Mouse (Mus musculus): ENCODE measurements around the gene Smg5. TPM values are rescaled to one million over a fixed set of nuclear protein-coding genes. Genes with fewer than 3 reads are reported as not detected.

Smg5 gene
- polyA plus RNA-seq, 1 experiment from 2014 or later: 34.3 TPM

DNA sequence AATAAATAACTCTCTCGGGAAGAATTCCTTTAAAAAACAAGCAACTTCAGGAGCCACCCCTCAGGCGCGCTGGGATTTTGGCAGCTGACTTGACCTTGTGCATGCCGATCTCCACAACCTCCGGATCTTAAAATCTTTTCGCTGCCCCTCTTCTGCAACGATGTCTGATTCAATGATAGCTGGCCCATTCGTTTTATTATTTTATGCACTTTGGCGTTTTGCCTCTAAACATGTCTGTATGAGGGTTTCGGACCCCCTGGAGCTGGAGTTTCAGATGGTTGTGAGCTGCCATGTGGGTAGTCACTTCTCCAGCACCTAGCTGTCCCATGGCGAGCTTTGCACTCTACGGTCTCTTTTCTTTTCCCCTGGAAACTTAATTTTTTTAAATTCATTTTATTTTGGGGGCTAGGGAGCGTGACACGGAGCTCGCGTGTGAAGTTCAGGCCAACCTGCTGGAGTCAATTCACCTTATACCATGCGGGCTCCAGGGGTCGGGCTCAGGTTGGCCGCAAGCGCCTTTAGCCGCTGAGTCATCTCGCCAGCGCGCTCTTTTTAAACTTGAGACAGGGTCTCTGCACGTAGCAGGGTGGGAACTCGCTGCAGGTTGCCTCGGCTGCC, 515 bp upstream of the Smg5 start:
- Histone ChIP-seq H3K9me3 (ENCODE audit: control insufficient read depth, low read length) (no peaks in the 10 kb centered on the region), H3K36me3 (ENCODE audit: control insufficient read depth, insufficient read depth, low read length) (peaks cover under 1% of the 10 kb centered on the region; the same call in 1 of the 2 replicates), H3K27me3 (ENCODE audit: control insufficient read depth, insufficient read depth, low read length) (no peaks in the 10 kb centered on the region), H3K4me2 (ENCODE audit: low read length) (peak overlapping the region; percentile 87), H3K4me3 (ENCODE audit: control insufficient read depth in 1 of 2, insufficient read depth in 1 of 2, low read depth in 1 of 2, low read length in 2 of 2) (peak overlapping the region; percentile 82 to 93), H3K27ac (replicated peaks in 1 of 2; ENCODE audit: control insufficient read depth in 1 of 2, insufficient read depth in 1 of 2, low read depth in 2 of 2, low read length in 2 of 2) (peak overlapping the region; percentile 96 to 97), H3K9ac (ENCODE audit: low read length) (peak overlapping the region; percentile 93), H3K4me1 (ENCODE audit: control insufficient read depth in 2 of 2, insufficient read depth in 2 of 2, low read length in 2 of 2) (peaks cover 11 to 26% of the 10 kb centered on the region in 2 experiments)
- ATAC-seq (ENCODE audit: insufficient number of reproducible peaks, insufficient read depth, low FRiP score, low read depth): peak; percentile 37
- WGBS: under 1% methylated on average over 27 of the region's 27 CpGs

- peaks cover 11 to 26% of the 10 kb centered on the region in 2 experiments for H3K4me1 ChIP-seq (ENCODE audit: control insufficient read depth in 2 of 2, insufficient read depth in 2 of 2, low read length in 2 of 2)
- peak overlapping the region; percentile 49 for H3K9ac ChIP-seq (ENCODE audit: low read length)
- peaks cover 19% of the 10 kb centered on the region for H3K36me3 ChIP-seq (ENCODE audit: control insufficient read depth, insufficient read depth, low read length)
- H3K27me3 ChIP-seq (ENCODE audit: control insufficient read depth, insufficient read depth, low read length): no peaks in the 10 kb centered on the region
- H3K4me2 ChIP-seq (ENCODE audit: low read length): peak overlapping the region; percentile 62
- no peak for ATAC-seq (ENCODE audit: insufficient number of reproducible peaks, insufficient read depth, low FRiP score, low read depth)
- WGBS: 52% methylated on average over 11 of the region's 11 CpGs
- peak overlapping the region; percentile 64 to 96 for H3K27ac ChIP-seq (replicated peaks in 1 of 2; ENCODE audit: control insufficient read depth in 1 of 2, insufficient read depth in 1 of 2, low read depth in 2 of 2, low read length in 2 of 2)
- no peaks in the 10 kb centered on the region for H3K9me3 ChIP-seq (ENCODE audit: control insufficient read depth, low read length)
- H3K4me3 ChIP-seq (ENCODE audit: control insufficient read depth in 1 of 2, insufficient read depth in 1 of 2, low read depth in 1 of 2, low read length in 2 of 2): peak overlapping the region; percentile 4 to 82; a peak in 3 of 4 replicates
Measured at GRCm38 (mm10) chr3:88337367-88338020, 1.4 kb downstream of the Smg5 start.

DNA sequence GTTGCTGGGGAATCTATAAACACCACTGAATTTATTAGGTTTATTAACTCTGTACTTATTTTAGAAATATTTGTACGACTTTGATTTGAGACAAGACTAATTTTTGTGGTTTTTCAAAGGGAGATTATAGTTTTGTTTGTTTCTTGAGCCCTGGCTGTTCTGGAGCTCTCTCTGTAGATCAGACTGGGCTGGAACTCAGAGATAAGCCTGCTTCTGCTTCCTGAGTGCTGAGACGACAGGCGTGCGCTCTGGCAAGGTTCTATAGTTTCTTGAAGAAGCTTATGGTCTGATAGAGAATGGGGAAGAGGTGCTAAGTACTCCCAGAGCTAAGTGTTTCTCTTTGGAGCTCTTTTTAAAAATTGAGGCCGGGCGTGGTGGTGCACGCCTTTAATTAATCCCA, 2.3 kb downstream of the Smg5 start:
- H3K27ac ChIP-seq (replicated peaks in 1 of 2; ENCODE audit: control insufficient read depth in 1 of 2, insufficient read depth in 1 of 2, low read depth in 2 of 2, low read length in 2 of 2): no peak overlapping the region
- H3K36me3 ChIP-seq (ENCODE audit: control insufficient read depth, insufficient read depth, low read length): peaks cover 27% of the 10 kb centered on the region
- no peaks in the 10 kb centered on the region for H3K9me3 ChIP-seq (ENCODE audit: control insufficient read depth, low read length)
- H3K27me3 ChIP-seq (ENCODE audit: control insufficient read depth, insufficient read depth, low read length): no peaks in the 10 kb centered on the region
- peaks cover 11 to 26% of the 10 kb centered on the region in 2 experiments for H3K4me1 ChIP-seq (ENCODE audit: control insufficient read depth in 2 of 2, insufficient read depth in 2 of 2, low read length in 2 of 2)
- H3K9ac ChIP-seq (ENCODE audit: low read length): no peak overlapping the region
- no peak for ATAC-seq (ENCODE audit: insufficient number of reproducible peaks, insufficient read depth, low FRiP score, low read depth)
- no peak overlapping the region for H3K4me3 ChIP-seq (ENCODE audit: control insufficient read depth in 1 of 2, insufficient read depth in 1 of 2, low read depth in 1 of 2, low read length in 2 of 2)
- 76% methylated on average over 7 of the region's 7 CpGs for WGBS
- no peak overlapping the region for H3K4me2 ChIP-seq (ENCODE audit: low read length)

GRCm38 (mm10) chr3:88339006-88339405, 2.9 kb downstream of the Smg5 start:
- Histone ChIP-seq H3K4me3 (ENCODE audit: control insufficient read depth in 1 of 2, insufficient read depth in 1 of 2, low read depth in 1 of 2, low read length in 2 of 2) (no peak overlapping the region), H3K4me1 (ENCODE audit: control insufficient read depth in 2 of 2, insufficient read depth in 2 of 2, low read length in 2 of 2) (peaks cover 11 to 26% of the 10 kb centered on the region in 2 experiments), H3K4me2 (ENCODE audit: low read length) (peak overlapping the region; percentile 4; the same call in 1 of the 2 replicates), H3K9ac (ENCODE audit: low read length) (0 out of 2 replicates have a peak overlapping the region, but pooled peaks have one; percentile 42), H3K9me3 (ENCODE audit: control insufficient read depth, low read length) (no peaks in the 10 kb centered on the region), H3K27ac (replicated peaks in 1 of 2; ENCODE audit: control insufficient read depth in 1 of 2, insufficient read depth in 1 of 2, low read depth in 2 of 2, low read length in 2 of 2) (no peak overlapping the region), H3K27me3 (ENCODE audit: control insufficient read depth, insufficient read depth, low read length) (no peaks in the 10 kb centered on the region), H3K36me3 (ENCODE audit: control insufficient read depth, insufficient read depth, low read length) (peaks cover 34% of the 10 kb centered on the region)
- 63% methylated on average over 3 of the region's 3 CpGs for WGBS
- no peak for ATAC-seq (ENCODE audit: insufficient number of reproducible peaks, insufficient read depth, low FRiP score, low read depth)

GRCm38 (mm10) chr3:88350732-88351131, 14.7 kb downstream of the Smg5 start:
- H3K4me1 ChIP-seq (ENCODE audit: control insufficient read depth in 2 of 2, insufficient read depth in 2 of 2, low read length in 2 of 2): no peaks in the 10 kb centered on the region
- H3K27ac ChIP-seq (replicated peaks in 1 of 2; ENCODE audit: control insufficient read depth in 1 of 2, insufficient read depth in 1 of 2, low read depth in 2 of 2, low read length in 2 of 2): no peak overlapping the region
- H3K9ac ChIP-seq (ENCODE audit: low read length): no peak overlapping the region
- no peaks in the 10 kb centered on the region for H3K9me3 ChIP-seq (ENCODE audit: control insufficient read depth, low read length)
- no peak overlapping the region for H3K4me3 ChIP-seq (ENCODE audit: control insufficient read depth in 1 of 2, insufficient read depth in 1 of 2, low read depth in 1 of 2, low read length in 2 of 2)
- no peaks in the 10 kb centered on the region for H3K27me3 ChIP-seq (ENCODE audit: control insufficient read depth, insufficient read depth, low read length)
- H3K4me2 ChIP-seq (ENCODE audit: low read length): no peak overlapping the region
- WGBS: 62% methylated on average over 13 of the region's 13 CpGs
- no peak for ATAC-seq (ENCODE audit: insufficient number of reproducible peaks, insufficient read depth, low FRiP score, low read depth)
- peaks cover 100% of the 10 kb centered on the region for H3K36me3 ChIP-seq (ENCODE audit: control insufficient read depth, insufficient read depth, low read length)

DNA sequence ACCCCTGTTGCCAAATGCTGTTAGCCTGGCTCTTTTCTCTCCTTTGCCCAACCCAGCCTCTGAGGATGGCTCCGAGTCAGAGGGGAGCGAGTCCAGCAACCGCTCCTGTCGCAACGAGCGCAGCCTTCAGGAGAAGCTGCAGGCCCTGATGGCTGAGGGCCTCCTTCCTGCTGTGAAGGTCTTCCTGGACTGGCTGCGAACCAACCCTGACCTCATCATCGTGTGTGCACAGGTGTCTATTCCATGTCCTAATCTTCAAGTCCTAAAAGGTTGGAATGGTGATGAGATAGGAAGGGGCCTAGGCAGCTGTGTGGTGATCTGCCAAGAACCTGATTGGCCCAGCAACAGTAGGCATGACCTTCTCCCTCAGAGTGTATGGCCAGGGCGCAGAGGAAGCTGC, 16.8 kb downstream of the Smg5 start:
- no peaks in the 10 kb centered on the region for H3K4me1 ChIP-seq (ENCODE audit: control insufficient read depth in 2 of 2, insufficient read depth in 2 of 2, low read length in 2 of 2)
- H3K9me3 ChIP-seq (ENCODE audit: control insufficient read depth, low read length): no peaks in the 10 kb centered on the region
- H3K27ac ChIP-seq (replicated peaks in 1 of 2; ENCODE audit: control insufficient read depth in 1 of 2, insufficient read depth in 1 of 2, low read depth in 2 of 2, low read length in 2 of 2): no peak overlapping the region
- H3K36me3 ChIP-seq (ENCODE audit: control insufficient read depth, insufficient read depth, low read length): peaks cover 100% of the 10 kb centered on the region
- no peak for ATAC-seq (ENCODE audit: insufficient number of reproducible peaks, insufficient read depth, low FRiP score, low read depth)
- H3K4me2 ChIP-seq (ENCODE audit: low read length): no peak overlapping the region
- no peak overlapping the region for H3K4me3 ChIP-seq (ENCODE audit: control insufficient read depth in 1 of 2, insufficient read depth in 1 of 2, low read depth in 1 of 2, low read length in 2 of 2)
- H3K9ac ChIP-seq (ENCODE audit: low read length): no peak overlapping the region
- 91% methylated on average over 9 of the region's 9 CpGs for WGBS
- H3K27me3 ChIP-seq (ENCODE audit: control insufficient read depth, insufficient read depth, low read length): no peaks in the 10 kb centered on the region

GRCm38 (mm10) chr3:88354396-88355165, 18.5 kb downstream of the Smg5 start:
- no peak overlapping the region for H3K9ac ChIP-seq (ENCODE audit: low read length)
- peaks cover 2 to 5% of the 10 kb centered on the region in 2 experiments; a peak in 1 of 4 replicates for H3K4me1 ChIP-seq (ENCODE audit: control insufficient read depth in 2 of 2, insufficient read depth in 2 of 2, low read length in 2 of 2)
- H3K36me3 ChIP-seq (ENCODE audit: control insufficient read depth, insufficient read depth, low read length): peaks cover 100% of the 10 kb centered on the region
- H3K27me3 ChIP-seq (ENCODE audit: control insufficient read depth, insufficient read depth, low read length): no peaks in the 10 kb centered on the region
- H3K4me3 ChIP-seq (ENCODE audit: control insufficient read depth in 1 of 2, insufficient read depth in 1 of 2, low read depth in 1 of 2, low read length in 2 of 2): no peak overlapping the region
- WGBS: 89% methylated on average over 8 of the region's 8 CpGs
- H3K27ac ChIP-seq (replicated peaks in 1 of 2; ENCODE audit: control insufficient read depth in 1 of 2, insufficient read depth in 1 of 2, low read depth in 2 of 2, low read length in 2 of 2): no peak overlapping the region
- no peak overlapping the region for H3K4me2 ChIP-seq (ENCODE audit: low read length)
- ATAC-seq (ENCODE audit: insufficient number of reproducible peaks, insufficient read depth, low FRiP score, low read depth): no peak
- H3K9me3 ChIP-seq (ENCODE audit: control insufficient read depth, low read length): no peaks in the 10 kb centered on the region
